Mouse (Mus musculus): ENCODE measurements around the gene Tcerg1l. TPM values are rescaled to one million over a fixed set of nuclear protein-coding genes. Genes with fewer than 3 reads are reported as not detected.

The Tcerg1l gene
- total RNA-seq, 2 experiments from 2014 or later = not detected

- intact Hi-C loops (cut with DNase I; ENCODE audit: low total_unique reads) = no loop called here
- no peak for DNase-seq
These were observed 24.0 kb downstream of the Tcerg1l start for GRCm38 (mm10) chr7:138373530-138373929.

- intact Hi-C loops (cut with DNase I; ENCODE audit: low total_unique reads) = no loop called here
- DNase-seq = no peak
These were observed 30.0 kb downstream of the Tcerg1l start for GRCm38 (mm10) chr7:138367570-138367969.

- intact Hi-C loops (cut with DNase I; ENCODE audit: low total_unique reads) = no loop called here
- DNase-seq = no peak
These were observed 32.0 kb downstream of the Tcerg1l start for GRCm38 (mm10) chr7:138365519-138365918.

GRCm38 (mm10) chr7:138357475-138357874 is 40.1 kb downstream of the Tcerg1l start:
- no peak for DNase-seq
- intact Hi-C loops (cut with DNase I; ENCODE audit: low total_unique reads) = no loop called here

- DNase-seq = no peak
- intact Hi-C loops (cut with DNase I; ENCODE audit: low total_unique reads) = no loop called here
These were observed 40.7 kb downstream of the Tcerg1l start for GRCm38 (mm10) chr7:138356655-138357449.

GRCm38 (mm10) chr7:138345451-138345850 is 52.1 kb downstream of the Tcerg1l start:
- intact Hi-C loops (cut with DNase I; ENCODE audit: low total_unique reads) = no loop called here
- DNase-seq = no peak

- DNase-seq = no peak
- intact Hi-C loops (cut with DNase I; ENCODE audit: low total_unique reads) = no loop called here
These were observed 59.1 kb downstream of the Tcerg1l start for GRCm38 (mm10) chr7:138338451-138338850.

GRCm38 (mm10) chr7:138337946-138338345 is 59.6 kb downstream of the Tcerg1l start:
- intact Hi-C loops (cut with DNase I; ENCODE audit: low total_unique reads) = no loop called here

GRCm38 (mm10) chr7:138332504-138333168 is 64.9 kb downstream of the Tcerg1l start:
- no peak for DNase-seq
- intact Hi-C loops (cut with DNase I; ENCODE audit: low total_unique reads) = no loop called here

More at GRCm38 (mm10) chr7:138337946-138338345, 59.6 kb downstream of the Tcerg1l start:
- no peak for DNase-seq

GRCm38 (mm10) chr7:138331266-138331665 is 66.3 kb downstream of the Tcerg1l start:
- intact Hi-C loops (cut with DNase I; ENCODE audit: low total_unique reads) = no loop called here
- no peak for DNase-seq

GRCm38 (mm10) chr7:138328637-138329036 is 68.9 kb downstream of the Tcerg1l start:
- no peak for DNase-seq
- intact Hi-C loops (cut with DNase I; ENCODE audit: low total_unique reads) = no loop called here

GRCm38 (mm10) chr7:138326760-138327159 is 70.8 kb downstream of the Tcerg1l start:
- no peak for DNase-seq
- intact Hi-C loops (cut with DNase I; ENCODE audit: low total_unique reads) = no loop called here

- DNase-seq = no peak
- intact Hi-C loops (cut with DNase I; ENCODE audit: low total_unique reads) = no loop called here
These were observed 83.8 kb downstream of the Tcerg1l start for GRCm38 (mm10) chr7:138313733-138314132.

GRCm38 (mm10) chr7:138306126-138306525 is 91.4 kb downstream of the Tcerg1l start:
- DNase-seq = no peak
- intact Hi-C loops (cut with DNase I; ENCODE audit: low total_unique reads) = no loop called here

GRCm38 (mm10) chr7:138284790-138285189 is 112.7 kb downstream of the Tcerg1l start:
- no peak for DNase-seq
- intact Hi-C loops (cut with DNase I; ENCODE audit: low total_unique reads) = no loop called here

GRCm38 (mm10) chr7:138275263-138275662 is 122.3 kb downstream of the Tcerg1l start:
- DNase-seq = no peak
- intact Hi-C loops (cut with DNase I; ENCODE audit: low total_unique reads) = no loop called here

GRCm38 (mm10) chr7:138271328-138271727 is 126.2 kb downstream of the Tcerg1l start:
- no peak for DNase-seq
- intact Hi-C loops (cut with DNase I; ENCODE audit: low total_unique reads) = no loop called here

GRCm38 (mm10) chr7:138269386-138269785 is 128.1 kb downstream of the Tcerg1l start:
- DNase-seq = no peak
- intact Hi-C loops (cut with DNase I; ENCODE audit: low total_unique reads) = no loop called here

- no peak for DNase-seq
- intact Hi-C loops (cut with DNase I; ENCODE audit: low total_unique reads) = no loop called here
These were observed 129.4 kb downstream of the Tcerg1l start for GRCm38 (mm10) chr7:138267976-138268646.

GRCm38 (mm10) chr7:138248612-138249011 is 148.9 kb downstream of the Tcerg1l start:
- no peak for DNase-seq
- intact Hi-C loops (cut with DNase I; ENCODE audit: low total_unique reads) = no loop called here

Data from gastrocnemius, postnatal 14 days (tissue).